Mouse (Mus musculus): ENCODE data around the gene B3gnt2. TPM values are rescaled to one million over a fixed set of nuclear protein-coding genes. Genes with fewer than 3 reads are reported as not detected.

The B3gnt2 gene
- polyA plus RNA-seq, 1 experiment, result 18.9 TPM

- Histone ChIP-seq H3K36me3 (ENCODE audit: control insufficient read depth, insufficient read depth, low read length) (no peaks in the 10 kb centered on the region), H3K4me1 (ENCODE audit: control insufficient read depth, insufficient read depth, insufficient read length) (peaks cover 64% of the 10 kb centered on the region), H3K27ac (ENCODE audit: insufficient read depth, low read length) (peak overlapping the region; percentile 81), H3K27me3 (ENCODE audit: control insufficient read depth, insufficient read depth, low read length) (no peaks in the 10 kb centered on the region), H3K4me3 (ENCODE audit: extremely low read depth, insufficient read depth, insufficient read length) (no peak overlapping the region)
- TF ChIP-seq POLR2A (IDR thresholded peaks at IDR 0.05; ENCODE audit: low read depth, low read length), result no peak
- TF ChIP-seq CTCF (IDR thresholded peaks at IDR 0.05; ENCODE audit: extremely low read depth, insufficient read depth, insufficient read length, insufficient replicate concordance), result no peak
- 12% methylated on average over 4 of the region's 4 CpGs for WGBS
- no peak for DNase-seq (ENCODE audit: low read depth in 1 of 2, low spot score in 2 of 2)
Measured at GRCm38 (mm10) chr11:22844754-22845718, 15.7 kb downstream of the B3gnt2 start.

DNA sequence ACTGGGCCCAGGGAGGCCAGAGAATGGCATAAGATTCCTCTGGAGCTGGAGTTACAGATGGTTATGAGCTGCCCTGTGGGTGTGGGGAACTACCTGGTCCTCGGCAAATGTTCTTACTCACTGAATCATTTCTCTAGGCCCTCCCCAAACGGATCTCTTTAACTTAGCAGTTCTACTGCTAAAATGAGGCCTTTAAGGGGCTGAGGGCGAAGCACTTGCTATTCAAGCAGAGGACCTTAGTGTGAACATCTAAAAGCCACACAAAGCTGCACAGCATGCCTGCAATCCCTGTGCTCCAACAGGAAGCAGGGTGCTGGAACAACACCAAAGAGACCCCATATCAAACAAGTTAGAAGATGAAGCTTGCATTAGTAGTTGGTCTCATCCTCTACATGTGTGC lies 21.3 kb downstream of the B3gnt2 start:
- 47% methylated on average over 3 of the region's 3 CpGs for WGBS
- peaks cover 43% of the 10 kb centered on the region for H3K4me1 ChIP-seq (ENCODE audit: control insufficient read depth, insufficient read depth, insufficient read length)
- H3K27me3 ChIP-seq (ENCODE audit: control insufficient read depth, insufficient read depth, low read length), result no peaks in the 10 kb centered on the region
- TF ChIP-seq CTCF (IDR thresholded peaks at IDR 0.05; ENCODE audit: extremely low read depth, insufficient read depth, insufficient read length, insufficient replicate concordance), result no peak
- TF ChIP-seq POLR2A (IDR thresholded peaks at IDR 0.05; ENCODE audit: low read depth, low read length), result no peak
- peaks cover 13% of the 10 kb centered on the region for H3K36me3 ChIP-seq (ENCODE audit: control insufficient read depth, insufficient read depth, low read length)
- no peak for DNase-seq (ENCODE audit: low read depth in 1 of 2, low spot score in 2 of 2)
- peak overlapping the region; percentile 20; the same call in 1 of the 2 replicates for H3K27ac ChIP-seq (ENCODE audit: insufficient read depth, low read length)
- no peak overlapping the region for H3K4me3 ChIP-seq (ENCODE audit: extremely low read depth, insufficient read depth, insufficient read length)

- H3K27me3 ChIP-seq (ENCODE audit: control insufficient read depth, insufficient read depth, low read length), result no peaks in the 10 kb centered on the region
- TF ChIP-seq CTCF (IDR thresholded peaks at IDR 0.05; ENCODE audit: extremely low read depth, insufficient read depth, insufficient read length, insufficient replicate concordance), result no peak
- TF ChIP-seq POLR2A (IDR thresholded peaks at IDR 0.05; ENCODE audit: low read depth, low read length), result no peak
- DNase-seq (ENCODE audit: low read depth in 1 of 2, low spot score in 2 of 2), result no peak
- peaks cover 34% of the 10 kb centered on the region for H3K4me1 ChIP-seq (ENCODE audit: control insufficient read depth, insufficient read depth, insufficient read length)
- peaks cover 19% of the 10 kb centered on the region for H3K36me3 ChIP-seq (ENCODE audit: control insufficient read depth, insufficient read depth, low read length)
- 71% methylated on average over 1 of the region's 1 CpGs for WGBS
- no peak overlapping the region for H3K27ac ChIP-seq (ENCODE audit: insufficient read depth, low read length)
- no peak overlapping the region for H3K4me3 ChIP-seq (ENCODE audit: extremely low read depth, insufficient read depth, insufficient read length)
Measured at GRCm38 (mm10) chr11:22838361-22838760, 22.4 kb downstream of the B3gnt2 start.

DNA sequence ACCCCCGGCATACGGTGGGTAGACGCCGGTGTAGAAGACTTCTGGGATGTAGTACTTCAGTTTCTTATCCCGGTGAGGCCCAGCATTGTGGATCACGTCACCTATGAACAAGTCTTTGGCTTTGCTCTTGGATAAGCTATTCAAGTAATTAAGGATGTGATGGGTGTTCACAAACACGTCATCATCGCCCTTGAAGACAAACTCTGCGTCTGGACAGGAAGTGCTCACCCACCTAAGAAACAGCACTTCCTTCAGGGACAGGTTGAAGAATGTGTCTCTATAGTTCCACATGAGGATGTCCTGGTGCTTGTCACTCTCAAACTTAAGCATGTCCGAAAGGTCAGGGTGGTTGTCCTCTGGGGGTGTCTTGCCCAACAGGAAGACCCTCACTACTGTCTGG lies 24.5 kb downstream of the B3gnt2 start:
- Histone ChIP-seq H3K36me3 (ENCODE audit: control insufficient read depth, insufficient read depth, low read length) (peaks cover 19% of the 10 kb centered on the region), H3K27me3 (ENCODE audit: control insufficient read depth, insufficient read depth, low read length) (no peaks in the 10 kb centered on the region), H3K4me3 (ENCODE audit: extremely low read depth, insufficient read depth, insufficient read length) (no peak overlapping the region), H3K4me1 (ENCODE audit: control insufficient read depth, insufficient read depth, insufficient read length) (peaks cover 22% of the 10 kb centered on the region), H3K27ac (ENCODE audit: insufficient read depth, low read length) (no peak overlapping the region)
- no peak for TF ChIP-seq POLR2A (IDR thresholded peaks at IDR 0.05; ENCODE audit: low read depth, low read length)
- no peak for TF ChIP-seq CTCF (IDR thresholded peaks at IDR 0.05; ENCODE audit: extremely low read depth, insufficient read depth, insufficient read length, insufficient replicate concordance)
- WGBS, result 78% methylated on average over 10 of the region's 10 CpGs
- no peak for DNase-seq (ENCODE audit: low read depth in 1 of 2, low spot score in 2 of 2)

DNA sequence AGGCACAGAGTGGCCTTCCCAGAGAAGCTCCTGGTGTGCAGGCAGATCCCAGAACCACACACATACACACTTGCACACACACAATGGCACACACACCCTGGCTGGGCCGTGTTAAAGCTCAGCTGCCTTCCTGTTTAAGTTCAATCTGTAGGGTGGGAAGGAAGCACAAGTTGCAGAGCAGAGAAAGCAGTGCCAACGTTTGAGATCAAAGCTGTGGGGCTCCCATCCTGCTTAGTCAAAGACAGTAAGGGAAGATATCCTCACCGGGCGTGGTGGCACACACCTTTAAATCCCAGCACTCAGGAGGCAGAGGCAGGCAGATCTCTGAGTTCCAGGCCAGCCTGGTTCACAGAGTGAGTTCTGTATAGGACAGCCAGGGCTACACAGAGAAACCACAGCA lies 28.2 kb downstream of the B3gnt2 start:
- Histone ChIP-seq H3K27me3 (ENCODE audit: control insufficient read depth, insufficient read depth, low read length) (no peaks in the 10 kb centered on the region), H3K36me3 (ENCODE audit: control insufficient read depth, insufficient read depth, low read length) (peaks cover 22% of the 10 kb centered on the region), H3K4me1 (ENCODE audit: control insufficient read depth, insufficient read depth, insufficient read length) (peaks cover 14% of the 10 kb centered on the region; the same call in 1 of the 2 replicates), H3K27ac (ENCODE audit: insufficient read depth, low read length) (no peak overlapping the region), H3K4me3 (ENCODE audit: extremely low read depth, insufficient read depth, insufficient read length) (no peak overlapping the region)
- DNase-seq (ENCODE audit: low read depth in 1 of 2, low spot score in 2 of 2), result no peak
- TF ChIP-seq POLR2A (IDR thresholded peaks at IDR 0.05; ENCODE audit: low read depth, low read length) (no peak), CTCF (IDR thresholded peaks at IDR 0.05; ENCODE audit: extremely low read depth, insufficient read depth, insufficient read length, insufficient replicate concordance) (no peak)
- 45% methylated on average over 4 of the region's 4 CpGs for WGBS

- peaks cover 14% of the 10 kb centered on the region; the same call in 1 of the 2 replicates for H3K4me1 ChIP-seq (ENCODE audit: control insufficient read depth, insufficient read depth, insufficient read length)
- no peak overlapping the region for H3K27ac ChIP-seq (ENCODE audit: insufficient read depth, low read length)
- no peaks in the 10 kb centered on the region for H3K27me3 ChIP-seq (ENCODE audit: control insufficient read depth, insufficient read depth, low read length)
- H3K4me3 ChIP-seq (ENCODE audit: extremely low read depth, insufficient read depth, insufficient read length), result no peak overlapping the region
- no peak for DNase-seq (ENCODE audit: low read depth in 1 of 2, low spot score in 2 of 2)
- TF ChIP-seq CTCF (IDR thresholded peaks at IDR 0.05; ENCODE audit: extremely low read depth, insufficient read depth, insufficient read length, insufficient replicate concordance) (no peak), POLR2A (IDR thresholded peaks at IDR 0.05; ENCODE audit: low read depth, low read length) (no peak)
- WGBS, result 85% methylated on average over 11 of the region's 11 CpGs
- H3K36me3 ChIP-seq (ENCODE audit: control insufficient read depth, insufficient read depth, low read length), result peaks cover 22% of the 10 kb centered on the region
Measured at GRCm38 (mm10) chr11:22831916-22832315, 28.8 kb downstream of the B3gnt2 start.

DNA sequence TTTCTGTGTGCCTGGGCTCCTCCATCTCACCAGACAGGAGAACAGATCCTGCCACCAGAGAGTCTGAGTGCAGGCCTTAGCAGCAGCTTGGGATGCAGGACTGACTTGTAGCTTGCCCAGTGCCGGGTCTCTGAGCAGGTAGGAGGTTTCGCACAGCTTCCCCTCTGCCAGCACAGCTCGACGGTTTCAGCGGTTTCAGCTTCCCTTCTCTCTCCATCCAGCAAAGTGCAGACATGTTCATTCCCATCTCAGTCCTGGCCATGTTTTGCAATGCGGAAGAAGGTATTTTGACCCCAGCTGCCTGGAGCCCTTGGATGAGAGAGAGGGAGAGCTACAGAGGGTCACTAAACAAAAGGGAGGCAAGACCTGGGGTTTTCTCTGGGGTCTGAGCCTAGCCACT lies 30.1 kb downstream of the B3gnt2 start:
- DNase-seq (ENCODE audit: low read depth in 1 of 2, low spot score in 2 of 2), result no peak
- peak overlapping the region; percentile 2; the same call in 1 of the 2 replicates for H3K27ac ChIP-seq (ENCODE audit: insufficient read depth, low read length)
- H3K27me3 ChIP-seq (ENCODE audit: control insufficient read depth, insufficient read depth, low read length), result no peaks in the 10 kb centered on the region
- WGBS, result 46% methylated on average over 6 of the region's 6 CpGs
- peaks cover 16% of the 10 kb centered on the region for H3K36me3 ChIP-seq (ENCODE audit: control insufficient read depth, insufficient read depth, low read length)
- H3K4me3 ChIP-seq (ENCODE audit: extremely low read depth, insufficient read depth, insufficient read length), result no peak overlapping the region
- peaks cover 9% of the 10 kb centered on the region; the same call in 1 of the 2 replicates for H3K4me1 ChIP-seq (ENCODE audit: control insufficient read depth, insufficient read depth, insufficient read length)
- TF ChIP-seq POLR2A (IDR thresholded peaks at IDR 0.05; ENCODE audit: low read depth, low read length), result no peak
- TF ChIP-seq CTCF (IDR thresholded peaks at IDR 0.05; ENCODE audit: extremely low read depth, insufficient read depth, insufficient read length, insufficient replicate concordance), result no peak

Measured in spleen, adult 2 months (tissue).